Mouse (Mus musculus): ENCODE data around the gene Sema4d. TPM values are rescaled to one million over a fixed set of nuclear protein-coding genes. Genes with fewer than 3 reads are reported as not detected.
A peak's percentile ranks its signal among the peaks of the same experiment; 100 is the strongest.

Sema4d gene
- polyA plus RNA-seq, 1 experiment from 2014 or later: 18.6 TPM

GRCm38 (mm10) chr13:51703893-51704292 is 89.7 kb downstream of the Sema4d start:
- WGBS: 82% methylated on average over 5 of the region's 5 CpGs
- Histone ChIP-seq H3K4me1 (replicated peaks; ENCODE audit: control insufficient read depth, insufficient read depth, low read length) (peaks cover 9% of the 10 kb centered on the region), H3K27ac (ENCODE audit: low read depth, low read length) (no peak overlapping the region), H3K9ac (ENCODE audit: low read depth, low read length) (no peak overlapping the region), H3K4me2 (no peak overlapping the region), H3K36me3 (ENCODE audit: control insufficient read depth, insufficient read depth, low read length) (peaks cover 8% of the 10 kb centered on the region; the same call in 1 of the 2 replicates), H3K4me3 (ENCODE audit: low read depth, low read length) (no peak overlapping the region), H3K9me3 (ENCODE audit: control insufficient read depth, low read length) (no peaks in the 10 kb centered on the region), H3K27me3 (replicated peaks; ENCODE audit: control insufficient read depth, insufficient read depth, low read length) (no peaks in the 10 kb centered on the region)
- ATAC-seq (replicated peaks; ENCODE audit: low FRiP score) (no peak), DNase-seq (ENCODE audit: low spot score) (no peak)

- Histone ChIP-seq H3K9me3 (ENCODE audit: control insufficient read depth, low read length) (no peaks in the 10 kb centered on the region), H3K4me1 (replicated peaks; ENCODE audit: control insufficient read depth, insufficient read depth, low read length) (peaks cover 21% of the 10 kb centered on the region), H3K9ac (ENCODE audit: low read depth, low read length) (peak overlapping the region; percentile 34), H3K4me3 (ENCODE audit: low read depth, low read length) (no peak overlapping the region), H3K4me2 (peak overlapping the region; percentile 16), H3K27me3 (replicated peaks; ENCODE audit: control insufficient read depth, insufficient read depth, low read length) (no peaks in the 10 kb centered on the region), H3K27ac (ENCODE audit: low read depth, low read length) (peak overlapping the region; percentile 30; the same call in 1 of the 2 replicates), H3K36me3 (ENCODE audit: control insufficient read depth, insufficient read depth, low read length) (0 out of 2 replicates have a peak, but pooled peaks cover 5% of the 10 kb centered on the region)
- DNase-seq (ENCODE audit: low spot score) (no peak), ATAC-seq (replicated peaks; ENCODE audit: low FRiP score) (peak; percentile 55)
- WGBS: 49% methylated on average over 3 of the region's 3 CpGs
Measured at GRCm38 (mm10) chr13:51698318-51698717, 95.2 kb downstream of the Sema4d start.

GRCm38 (mm10) chr13:51697897-51698296 is 95.7 kb downstream of the Sema4d start:
- Histone ChIP-seq H3K27me3 (replicated peaks; ENCODE audit: control insufficient read depth, insufficient read depth, low read length) (no peaks in the 10 kb centered on the region), H3K4me3 (ENCODE audit: low read depth, low read length) (no peak overlapping the region), H3K36me3 (ENCODE audit: control insufficient read depth, insufficient read depth, low read length) (0 out of 2 replicates have a peak, but pooled peaks cover 4% of the 10 kb centered on the region), H3K27ac (ENCODE audit: low read depth, low read length) (peak overlapping the region; percentile 30; the same call in 1 of the 2 replicates), H3K9ac (ENCODE audit: low read depth, low read length) (no peak overlapping the region), H3K4me1 (replicated peaks; ENCODE audit: control insufficient read depth, insufficient read depth, low read length) (peaks cover 21% of the 10 kb centered on the region), H3K9me3 (ENCODE audit: control insufficient read depth, low read length) (no peaks in the 10 kb centered on the region), H3K4me2 (peak overlapping the region; percentile 16)
- no peak for DNase-seq (ENCODE audit: low spot score)
- WGBS: 71% methylated on average over 4 of the region's 4 CpGs
- ATAC-seq (replicated peaks; ENCODE audit: low FRiP score): no peak; the same call in 1 of the 2 replicates

GRCm38 (mm10) chr13:51697455-51697854 is 96.1 kb downstream of the Sema4d start:
- 75% methylated on average over 6 of the region's 6 CpGs for WGBS
- DNase-seq (ENCODE audit: low spot score) (no peak), ATAC-seq (replicated peaks; ENCODE audit: low FRiP score) (0 out of 2 replicates have a peak, but pooled peaks have one; percentile 33)
- Histone ChIP-seq H3K4me3 (ENCODE audit: low read depth, low read length) (no peak overlapping the region), H3K27ac (ENCODE audit: low read depth, low read length) (0 out of 2 replicates have a peak overlapping the region, but pooled peaks have one; percentile 30), H3K9ac (ENCODE audit: low read depth, low read length) (no peak overlapping the region), H3K36me3 (ENCODE audit: control insufficient read depth, insufficient read depth, low read length) (0 out of 2 replicates have a peak, but pooled peaks cover 2% of the 10 kb centered on the region), H3K4me2 (no peak overlapping the region), H3K4me1 (replicated peaks; ENCODE audit: control insufficient read depth, insufficient read depth, low read length) (peaks cover 21% of the 10 kb centered on the region), H3K9me3 (ENCODE audit: control insufficient read depth, low read length) (no peaks in the 10 kb centered on the region), H3K27me3 (replicated peaks; ENCODE audit: control insufficient read depth, insufficient read depth, low read length) (no peaks in the 10 kb centered on the region)

- DNase-seq (ENCODE audit: low spot score) (no peak), ATAC-seq (replicated peaks; ENCODE audit: low FRiP score) (0 out of 2 replicates have a peak, but pooled peaks have one; percentile 11)
- H3K9me3 ChIP-seq (ENCODE audit: control insufficient read depth, low read length): no peaks in the 10 kb centered on the region
- H3K27ac ChIP-seq (ENCODE audit: low read depth, low read length): no peak overlapping the region
- H3K4me3 ChIP-seq (ENCODE audit: low read depth, low read length): no peak overlapping the region
- peaks cover 21% of the 10 kb centered on the region for H3K4me1 ChIP-seq (replicated peaks; ENCODE audit: control insufficient read depth, insufficient read depth, low read length)
- H3K4me2 ChIP-seq: no peak overlapping the region
- no peak overlapping the region for H3K9ac ChIP-seq (ENCODE audit: low read depth, low read length)
- H3K27me3 ChIP-seq (replicated peaks; ENCODE audit: control insufficient read depth, insufficient read depth, low read length): no peaks in the 10 kb centered on the region
- H3K36me3 ChIP-seq (ENCODE audit: control insufficient read depth, insufficient read depth, low read length): 0 out of 2 replicates have a peak, but pooled peaks cover 1% of the 10 kb centered on the region
Measured at GRCm38 (mm10) chr13:51696481-51696880, 97.1 kb downstream of the Sema4d start.

- no peak overlapping the region for H3K9ac ChIP-seq (ENCODE audit: low read depth, low read length)
- H3K27ac ChIP-seq (ENCODE audit: low read depth, low read length): no peak overlapping the region
- H3K4me3 ChIP-seq (ENCODE audit: low read depth, low read length): no peak overlapping the region
- no peaks in the 10 kb centered on the region for H3K27me3 ChIP-seq (replicated peaks; ENCODE audit: control insufficient read depth, insufficient read depth, low read length)
- H3K4me2 ChIP-seq: no peak overlapping the region
- DNase-seq (ENCODE audit: low spot score) (no peak), ATAC-seq (replicated peaks; ENCODE audit: low FRiP score) (no peak)
- 59% methylated on average over 3 of the region's 3 CpGs for WGBS
- H3K4me1 ChIP-seq (replicated peaks; ENCODE audit: control insufficient read depth, insufficient read depth, low read length): peaks cover 20% of the 10 kb centered on the region
- H3K36me3 ChIP-seq (ENCODE audit: control insufficient read depth, insufficient read depth, low read length): peaks cover 15% of the 10 kb centered on the region; the same call in 1 of the 2 replicates
- H3K9me3 ChIP-seq (ENCODE audit: control insufficient read depth, low read length): no peaks in the 10 kb centered on the region
Measured at GRCm38 (mm10) chr13:51688688-51689087, 104.9 kb downstream of the Sema4d start.

- no peak overlapping the region for H3K27ac ChIP-seq (ENCODE audit: low read depth, low read length)
- peaks cover 29% of the 10 kb centered on the region; the same call in 1 of the 2 replicates for H3K36me3 ChIP-seq (ENCODE audit: control insufficient read depth, insufficient read depth, low read length)
Measured at GRCm38 (mm10) chr13:51686966-51687365, 106.6 kb downstream of the Sema4d start.

GRCm38 (mm10) chr13:51685290-51685966 is 108.1 kb downstream of the Sema4d start:
- ATAC-seq (replicated peaks; ENCODE audit: low FRiP score) (peak; percentile 68), DNase-seq (ENCODE audit: low spot score) (no peak)
- Histone ChIP-seq H3K9ac (ENCODE audit: low read depth, low read length) (no peak overlapping the region), H3K9me3 (ENCODE audit: control insufficient read depth, low read length) (no peaks in the 10 kb centered on the region), H3K4me2 (no peak overlapping the region), H3K4me3 (ENCODE audit: low read depth, low read length) (no peak overlapping the region), H3K27me3 (replicated peaks; ENCODE audit: control insufficient read depth, insufficient read depth, low read length) (no peaks in the 10 kb centered on the region), H3K4me1 (replicated peaks; ENCODE audit: control insufficient read depth, insufficient read depth, low read length) (peaks cover 20% of the 10 kb centered on the region), H3K27ac (ENCODE audit: low read depth, low read length) (no peak overlapping the region), H3K36me3 (ENCODE audit: control insufficient read depth, insufficient read depth, low read length) (peaks cover 44% of the 10 kb centered on the region)
- 47% methylated on average over 7 of the region's 7 CpGs for whole genome bisulfite sequencing

More at GRCm38 (mm10) chr13:51686966-51687365, 106.6 kb downstream of the Sema4d start:
- Histone ChIP-seq H3K27me3 (replicated peaks; ENCODE audit: control insufficient read depth, insufficient read depth, low read length) (no peaks in the 10 kb centered on the region), H3K4me3 (ENCODE audit: low read depth, low read length) (no peak overlapping the region), H3K9me3 (ENCODE audit: control insufficient read depth, low read length) (no peaks in the 10 kb centered on the region), H3K4me1 (replicated peaks; ENCODE audit: control insufficient read depth, insufficient read depth, low read length) (peaks cover 20% of the 10 kb centered on the region), H3K9ac (ENCODE audit: low read depth, low read length) (no peak overlapping the region), H3K4me2 (no peak overlapping the region)
- WGBS: 89% methylated on average over 5 of the region's 5 CpGs
- no peak for DNase-seq (ENCODE audit: low spot score)
- no peak for ATAC-seq (replicated peaks; ENCODE audit: low FRiP score)

GRCm38 (mm10) chr13:51681634-51682033 is 111.9 kb downstream of the Sema4d start:
- Histone ChIP-seq H3K9me3 (ENCODE audit: control insufficient read depth, low read length) (no peaks in the 10 kb centered on the region), H3K27me3 (replicated peaks; ENCODE audit: control insufficient read depth, insufficient read depth, low read length) (no peaks in the 10 kb centered on the region), H3K4me1 (replicated peaks; ENCODE audit: control insufficient read depth, insufficient read depth, low read length) (peaks cover 39% of the 10 kb centered on the region), H3K4me2 (no peak overlapping the region), H3K4me3 (ENCODE audit: low read depth, low read length) (no peak overlapping the region), H3K27ac (ENCODE audit: low read depth, low read length) (no peak overlapping the region), H3K36me3 (ENCODE audit: control insufficient read depth, insufficient read depth, low read length) (peaks cover 61% of the 10 kb centered on the region), H3K9ac (ENCODE audit: low read depth, low read length) (no peak overlapping the region)
- 91% methylated on average over 8 of the region's 8 CpGs for WGBS
- no peak for ATAC-seq (replicated peaks; ENCODE audit: low FRiP score)
- DNase-seq (ENCODE audit: low spot score): no peak

Data from liver, embryonic 11.5 days (tissue).